Mouse (Mus musculus): ENCODE data around the gene Fbxo42. TPM values are rescaled to one million over a fixed set of nuclear protein-coding genes. Genes with fewer than 3 reads are reported as not detected.

Gene Fbxo42
- total RNA-seq (2023; ENCODE audit: inconsistent age), result 18.9 to 20.8 TPM (median 20.3 TPM) in 4 replicates

DNA sequence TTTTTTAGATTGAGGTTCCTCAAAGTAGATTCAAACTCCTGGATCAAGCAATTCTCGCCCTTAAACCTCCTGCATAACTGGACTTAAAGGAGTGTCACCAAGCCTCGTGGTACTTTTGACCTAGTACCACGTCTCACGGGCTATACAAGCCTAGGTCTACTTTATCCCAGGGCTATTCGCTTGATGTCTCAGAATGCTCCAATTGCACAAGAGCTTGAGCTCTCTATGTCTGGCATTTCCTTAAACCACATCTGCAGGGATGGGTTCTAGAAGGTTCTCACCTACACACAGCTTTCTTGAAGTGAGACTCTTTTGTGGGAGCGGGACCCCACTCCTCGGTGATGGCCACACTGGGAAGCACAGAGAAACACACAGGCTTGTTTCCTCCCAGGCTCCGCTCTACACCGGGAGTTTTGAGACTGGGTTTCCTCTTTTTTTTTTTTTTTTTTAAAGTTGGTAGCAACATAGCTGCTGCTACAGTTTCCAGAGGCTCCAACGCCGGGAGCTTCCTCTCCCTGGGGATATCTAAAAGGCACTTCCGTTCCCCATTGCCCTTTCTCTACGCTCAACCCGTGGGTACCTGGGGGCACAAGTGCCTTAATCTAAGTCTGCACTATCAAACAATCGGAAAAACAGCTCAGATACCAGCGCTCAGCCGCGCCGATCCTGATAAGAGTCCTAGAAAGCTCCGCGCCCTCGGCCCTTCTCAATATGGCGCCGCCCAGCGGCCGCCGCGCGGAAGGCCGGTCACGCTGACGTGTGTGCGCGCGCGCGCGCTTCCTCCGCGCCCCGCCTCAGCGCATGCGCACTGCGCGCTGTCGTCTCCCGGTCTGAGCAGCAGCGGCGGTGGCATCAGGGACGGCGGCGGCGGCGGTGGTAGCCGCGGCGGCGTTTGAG, at the start of gene Fbxo42:
Gene Fbxo42 (plus strand): TSS at position 802 of the 897 bp plus-strand sequence.

DNA sequence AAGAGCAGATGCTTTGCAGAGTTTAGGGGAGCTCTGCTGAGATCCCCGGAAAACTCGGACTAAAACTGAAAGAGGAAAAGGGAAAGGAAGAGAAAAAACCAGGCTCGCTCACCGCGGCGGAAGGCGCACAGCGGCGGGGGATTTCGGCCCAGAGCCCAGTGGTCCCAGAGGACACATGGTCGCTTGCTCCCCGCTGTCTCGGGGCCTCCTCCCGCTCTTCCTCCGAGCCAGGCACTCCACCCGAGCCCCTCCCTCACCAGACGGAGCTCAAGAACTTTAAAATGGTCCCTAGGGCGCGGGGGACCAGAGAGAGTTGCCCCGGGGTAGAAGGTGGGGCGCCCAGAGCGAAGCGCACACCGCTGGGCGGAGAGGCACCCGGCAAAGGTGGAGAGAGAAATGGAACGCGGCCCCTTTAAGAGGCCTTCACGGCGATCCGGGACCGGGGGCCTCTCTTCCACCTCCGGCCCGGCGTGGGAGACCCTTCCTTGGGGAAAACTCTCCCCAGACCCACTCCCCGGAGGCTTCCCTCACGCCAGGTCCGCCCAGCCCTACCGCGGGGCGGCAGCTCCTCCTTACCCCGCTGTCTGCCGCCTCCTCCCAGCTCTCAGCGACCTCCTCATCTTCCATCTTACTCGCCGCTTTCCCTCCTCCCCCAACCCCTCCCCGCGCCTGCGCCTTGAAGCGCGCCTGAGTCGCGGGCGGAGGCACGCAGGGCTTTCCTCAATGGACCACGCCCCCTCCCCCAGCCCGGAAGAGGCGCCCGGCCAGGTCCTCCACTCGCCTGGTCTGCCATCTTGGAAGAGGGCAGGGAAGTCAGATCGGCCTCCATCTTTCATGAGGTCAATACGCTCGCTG, 8.4 kb upstream of the Fbxo42 start, which contains the start of gene Szrd1:
Gene Szrd1 (minus strand): TSS at position 660 of the 855 bp plus-strand sequence.

DNA sequence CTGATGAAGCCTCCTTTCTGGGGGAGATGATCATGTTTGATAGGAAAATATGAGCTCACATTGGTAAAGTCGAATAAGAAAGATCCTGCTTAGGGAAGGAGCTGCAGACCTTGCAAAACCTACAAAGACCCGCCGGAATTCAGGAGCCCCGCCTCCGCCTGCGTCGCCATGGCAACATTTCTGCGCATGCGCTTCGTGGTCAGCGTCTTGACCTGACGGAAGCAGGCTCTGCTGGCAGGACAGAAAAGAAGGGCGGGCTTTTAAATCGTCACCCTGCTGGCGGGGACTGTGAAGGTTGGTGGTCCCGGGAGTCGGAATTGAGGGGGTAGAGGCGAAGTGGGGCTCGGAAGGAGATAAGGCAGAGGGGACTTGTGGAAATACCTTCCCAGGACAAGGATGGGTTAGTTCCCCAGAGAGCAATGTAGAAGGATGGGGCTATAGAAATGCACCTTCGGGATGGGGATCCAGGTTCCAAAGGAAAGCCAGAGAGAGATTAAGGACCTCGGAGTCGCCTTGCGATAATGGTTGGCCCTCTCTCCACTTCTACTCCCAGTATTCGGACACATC, 66.1 kb downstream of the Fbxo42 start, which contains the start of gene Rsg1:
Gene Rsg1 (plus strand): TSS at position 187 of the 567 bp plus-strand sequence.

DNA sequence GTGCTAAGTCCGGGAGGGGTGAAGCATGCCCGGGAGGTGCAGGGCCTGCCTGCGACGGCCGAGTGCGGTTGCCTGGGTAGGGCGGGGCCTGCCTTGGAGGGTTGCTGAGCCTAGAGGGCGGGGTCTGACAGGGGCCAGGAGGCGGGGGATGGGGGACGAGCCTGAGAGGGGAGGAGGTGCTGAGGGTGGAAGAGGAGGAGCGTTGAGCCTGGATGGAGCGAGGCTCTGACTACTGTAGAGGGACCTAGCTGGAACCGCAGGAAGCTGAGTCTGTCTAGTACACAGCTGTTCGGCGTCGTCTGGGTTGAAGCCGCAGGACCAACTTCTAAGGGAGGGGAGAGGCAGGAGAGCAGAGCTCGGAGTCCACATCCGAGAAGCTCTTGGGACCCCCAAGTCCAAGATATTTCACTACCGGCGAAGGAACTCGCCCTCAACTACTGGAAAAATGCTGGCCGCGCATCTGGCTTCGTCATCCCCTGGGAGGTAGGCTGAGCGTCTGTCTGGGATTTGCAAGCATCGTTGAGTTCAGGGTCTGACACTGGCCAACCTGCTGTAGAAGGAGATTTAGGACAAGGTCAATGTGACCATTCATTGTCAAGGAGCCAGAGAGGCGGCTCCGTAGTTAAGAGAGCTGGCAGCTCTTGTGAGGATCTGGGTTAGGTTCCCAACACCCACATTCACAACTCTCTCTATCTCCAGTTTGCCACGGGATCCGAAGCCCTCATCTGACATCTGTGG, 91.8 kb downstream of the Fbxo42 start, which contains the start of gene Arhgef19:
Gene Arhgef19 (plus strand): TSS at position 112 of the 738 bp plus-strand sequence.

Other genes with a start within 250 kb of the Fbxo42 start
- 10.0 to 12.8 TPM (median 12.1 TPM) in 4 replicates for gene Padi2, start 241.6 kb upstream of the Fbxo42 start, total RNA-seq (2023; ENCODE audit: inconsistent age)
- gene Sdhb, start 186.7 kb upstream of the Fbxo42 start, total RNA-seq (2023; ENCODE audit: inconsistent age), result 73.7 to 93.5 TPM (median 79.1 TPM) in 4 replicates
- 83.0 to 98.0 TPM (median 89.9 TPM) in 4 replicates for gene Atp13a2, start 161.0 kb upstream of the Fbxo42 start, total RNA-seq (2023; ENCODE audit: inconsistent age)
- not detected in 4 replicates for gene Mfap2, start 137.5 kb upstream of the Fbxo42 start, total RNA-seq (2023; ENCODE audit: inconsistent age)
- gene Crocc, start 87.4 kb upstream of the Fbxo42 start, total RNA-seq (2023; ENCODE audit: inconsistent age), result 14.6 to 19.6 TPM (median 17.0 TPM) in 4 replicates
- gene Necap2, start 69.6 kb upstream of the Fbxo42 start, total RNA-seq (2023; ENCODE audit: inconsistent age), result 76.1 to 93.7 TPM (median 82.3 TPM) in 4 replicates
- gene Spata21, start 59.6 kb upstream of the Fbxo42 start, total RNA-seq (2023; ENCODE audit: inconsistent age), result not detected in 4 replicates
- 125 to 154 TPM (median 139 TPM) in 4 replicates for gene Szrd1, start 8.1 kb upstream of the Fbxo42 start, total RNA-seq (2023; ENCODE audit: inconsistent age)
- gene Rsg1, start 66.0 kb downstream of the Fbxo42 start, total RNA-seq (2023; ENCODE audit: inconsistent age), result 2.2 to 4.0 TPM (median 3.0 TPM) in 4 replicates
- not detected in 4 replicates for gene Arhgef19, start 91.6 kb downstream of the Fbxo42 start, total RNA-seq (2023; ENCODE audit: inconsistent age)
- gene Epha2, start 153.3 kb downstream of the Fbxo42 start, total RNA-seq (2023; ENCODE audit: inconsistent age), result 16.7 to 29.6 TPM (median 21.9 TPM) in 4 replicates
- not detected in 4 replicates for gene Fam131c, start 220.3 kb downstream of the Fbxo42 start, total RNA-seq (2023; ENCODE audit: inconsistent age)